Mouse (Mus musculus) lung, postnatal 0 days (tissue): ENCODE measurements around the gene Dnal4.

Experiments used
- CTCF ChIP-seq: IDR thresholded peaks from 2 replicates; pipeline ENCODE4 v1.5.1; 2016; ENCODE audit warnings: antibody characterized with exemption, mild to moderate bottlenecking
- EP300 ChIP-seq: IDR thresholded peaks from 2 replicates; pipeline ENCODE4 v1.6.1; 2016; ENCODE audit warnings: antibody characterized with exemption, mild to moderate bottlenecking, control low read depth

GRCm38 (mm10) chr15:79802304-79802703 is 24.7 kb upstream of the Dnal4 start:
- TF ChIP-seq CTCF (no peak), EP300 (no peak)
